Mouse (Mus musculus) hindbrain, embryonic 13.5 days (tissue): ENCODE measurements around the gene Klhl26. TPM values are rescaled to one million over a fixed set of nuclear protein-coding genes. Genes with fewer than 3 reads are reported as not detected.

Experiments used
- ATAC-seq: fragments of 200-750 bp; cut with Nextera tagmentation; 2 replicates; pipeline ENCODE4 v1.8.0; 2017; ENCODE audit warnings: moderate TSS enrichment; ENCODE audit not compliant: low FRiP score
- H3K27ac ChIP-seq: fragments of 300-500 bp; sonication (generic); 2 replicates; pipeline ENCODE4 v1.5.1; 2015; ENCODE audit warnings: inconsistent platforms, mild to moderate bottlenecking, moderate library complexity
- H3K27me3 ChIP-seq: fragments of 300-500 bp; sonication (generic); 2 replicates; pipeline ENCODE4 v1.6.1; 2015; ENCODE audit warnings: mild to moderate bottlenecking, inconsistent platforms
- H3K36me3 ChIP-seq: fragments of 300-500 bp; sonication (generic); 2 replicates; pipeline ENCODE4 v1.6.1; 2015; ENCODE audit warnings: mild to moderate bottlenecking, inconsistent platforms
- H3K4me1 ChIP-seq: fragments of 300-500 bp; sonication (generic); replicated peaks from 2 replicates; pipeline ENCODE4 v1.6.1; 2015; ENCODE audit warnings: inconsistent platforms
- H3K4me2 ChIP-seq: fragments of 300-500 bp; sonication (generic); 2 replicates; pipeline ENCODE4 v1.6.1; 2015; ENCODE audit warnings: inconsistent platforms, mild to moderate bottlenecking, moderate library complexity
- H3K4me3 ChIP-seq: fragments of 300-500 bp; sonication (generic); 2 replicates; pipeline ENCODE4 v1.5.1; 2015; ENCODE audit warnings: mild to moderate bottlenecking, inconsistent platforms
- H3K9ac ChIP-seq: fragments of 300-500 bp; sonication (generic); 2 replicates; pipeline ENCODE4 v1.6.1; 2015; ENCODE audit warnings: mild to moderate bottlenecking, inconsistent platforms
- H3K9me3 ChIP-seq: fragments of 300-500 bp; sonication (generic); 2 replicates; pipeline ENCODE4 v1.6.1; 2016; ENCODE audit warnings: inconsistent platforms
- WGBS: fragments of 180-500 bp; shearing (Covaris S2); methylation state at CpG from one replicate; pipeline ENCODE4 v1.1.7; 2015; 5-methylcytosine and 5-hydroxymethylcytosine counted together
- polyA plus RNA-seq: library from polyadenylated mRNA; unstranded; fragments of >200 nt; fragmentation: Nextera tagmentation; extraction: Ambion mirVana; gene quantifications from 2 replicates; pipeline ENCODE4 v1.2.1, GENCODE M21; 2015

Klhl26 gene
- polyA plus RNA-seq, 1 experiment from 2014 or later = 24.3 TPM

DNA sequence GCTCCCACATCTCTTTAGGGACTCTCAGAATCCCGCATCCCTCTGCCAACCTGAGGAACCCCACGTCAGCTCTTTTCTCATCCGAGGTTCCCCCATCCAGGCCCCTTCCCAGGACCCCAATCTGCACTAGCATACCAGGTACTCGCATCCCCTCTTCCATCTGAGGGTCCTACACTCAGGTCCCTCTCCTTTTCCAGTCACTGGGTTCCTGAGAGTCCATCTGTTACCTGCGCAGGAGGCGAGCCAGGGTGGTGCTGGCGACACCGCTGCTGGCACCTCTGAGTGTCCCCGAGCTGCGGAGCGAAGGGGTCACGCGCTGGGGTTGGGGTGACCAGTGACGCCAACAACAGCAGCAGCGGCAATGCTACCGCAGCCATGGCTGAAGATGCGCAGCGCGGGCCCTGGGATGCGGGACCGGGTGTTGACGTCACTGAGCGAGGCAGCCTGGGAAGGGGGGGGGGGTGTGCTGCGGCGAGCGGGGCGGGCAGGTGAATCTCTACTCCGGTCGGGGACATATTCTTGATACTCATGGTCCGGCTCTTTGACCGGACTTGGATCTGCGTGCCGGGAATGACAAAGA is 10.3 kb upstream of the Klhl26 start, which contains the start of gene Tmem59l:
Gene Tmem59l, minus strand, starts transcription at position 418 of the 580 bp plus-strand sequence.
- no peaks in the 10 kb centered on the region for H3K9me3 ChIP-seq
- peaks cover 36% of the 10 kb centered on the region for H3K4me1 ChIP-seq
- peaks cover 10% of the 10 kb centered on the region for H3K36me3 ChIP-seq
- WGBS = 5% methylated on average over 33 of the region's 33 CpGs
- H3K27ac ChIP-seq = no peak within 1 kb of the TSS
- H3K9ac ChIP-seq = peak within 1 kb of the TSS; percentile 88
- peak; percentile 81 for ATAC-seq
- H3K4me2 ChIP-seq = peak within 1 kb of the TSS; percentile 74
- H3K27me3 ChIP-seq = peaks cover 96% of the 10 kb centered on the region
- H3K4me3 ChIP-seq = peak within 1 kb of the TSS; percentile 60

DNA sequence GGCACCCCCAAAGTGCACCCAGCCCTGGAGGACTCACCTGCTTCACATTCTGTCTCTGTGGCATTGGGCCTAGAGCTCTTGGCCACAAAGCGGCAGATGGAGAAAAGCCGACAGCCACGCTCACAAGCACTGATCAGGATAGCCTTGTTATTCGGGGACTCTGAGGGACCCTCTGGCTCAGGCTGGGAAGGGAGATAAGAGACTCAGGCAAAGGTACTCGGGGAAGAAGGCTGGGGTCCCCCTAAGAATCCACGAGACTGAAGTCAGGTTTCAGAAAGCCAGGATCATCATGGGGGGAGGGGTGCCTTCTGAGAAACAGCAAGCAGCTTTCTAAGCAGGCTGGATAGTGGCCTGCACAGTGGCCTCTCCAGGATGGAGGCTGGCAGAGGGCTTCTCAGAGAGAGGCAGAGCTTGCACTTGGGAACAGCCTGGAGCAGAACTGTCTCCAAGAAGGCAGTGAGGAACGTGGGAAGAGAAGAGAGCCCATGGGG is 9.5 kb upstream of the Klhl26 start:
- Histone ChIP-seq H3K4me2 (peak overlapping the region; percentile 74), H3K27me3 (peaks cover 95% of the 10 kb centered on the region), H3K9ac (peak overlapping the region; percentile 88), H3K9me3 (no peaks in the 10 kb centered on the region), H3K4me3 (peak overlapping the region; percentile 60), H3K36me3 (peaks cover 10% of the 10 kb centered on the region), H3K27ac (no peak overlapping the region), H3K4me1 (peaks cover 36% of the 10 kb centered on the region)
- 59% methylated on average over 7 of the region's 7 CpGs for WGBS
- ATAC-seq = 0 out of 2 replicates have a peak, but pooled peaks have one; percentile 3

DNA sequence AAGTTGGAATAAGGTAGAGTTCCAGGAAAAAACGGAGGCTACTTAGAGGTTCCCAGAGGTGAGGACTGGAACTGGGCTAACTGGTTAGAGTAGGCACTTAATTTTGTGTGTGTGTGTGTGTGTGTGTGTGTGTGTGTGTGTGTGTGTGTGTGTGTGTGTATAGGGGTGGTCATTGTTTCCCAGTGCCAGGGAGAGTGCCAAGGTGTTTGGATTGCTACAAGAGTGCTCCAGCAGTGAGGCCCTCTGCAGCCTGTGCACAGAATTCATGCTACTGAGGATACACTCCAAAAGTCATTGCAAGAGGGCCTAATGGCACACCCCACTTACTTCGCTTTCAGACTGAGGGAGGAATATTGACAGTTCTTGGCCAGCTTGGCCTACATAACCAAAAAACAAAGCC is 6.2 kb upstream of the Klhl26 start:
- H3K27me3 ChIP-seq = peaks cover 86% of the 10 kb centered on the region
- H3K36me3 ChIP-seq = peaks cover 10% of the 10 kb centered on the region
- whole genome bisulfite sequencing = 72% methylated on average over 2 of the region's 2 CpGs
- no peak overlapping the region for H3K27ac ChIP-seq
- no peak overlapping the region for H3K9ac ChIP-seq
- no peak for ATAC-seq
- H3K4me1 ChIP-seq = peaks cover 18% of the 10 kb centered on the region
- no peak overlapping the region for H3K4me3 ChIP-seq
- no peak overlapping the region for H3K4me2 ChIP-seq
- no peaks in the 10 kb centered on the region for H3K9me3 ChIP-seq

- Histone ChIP-seq H3K9me3 (no peaks in the 10 kb centered on the region), H3K27me3 (peaks cover 84% of the 10 kb centered on the region), H3K27ac (no peak overlapping the region), H3K4me2 (no peak overlapping the region), H3K36me3 (peaks cover 10% of the 10 kb centered on the region), H3K9ac (no peak overlapping the region), H3K4me3 (no peak overlapping the region), H3K4me1 (peaks cover 22% of the 10 kb centered on the region)
- no peak for ATAC-seq
- WGBS = 75% methylated on average over 3 of the region's 3 CpGs
Observed at GRCm38 (mm10) chr8:70481908-70482307, 5.1 kb upstream of the Klhl26 start.

- H3K9ac ChIP-seq = peak overlapping the region; percentile 84; the same call in 1 of the 2 replicates
- peak overlapping the region; percentile 75 for H3K4me2 ChIP-seq
- peaks cover 40% of the 10 kb centered on the region for H3K27me3 ChIP-seq
- no peak overlapping the region for H3K27ac ChIP-seq
- no peaks in the 10 kb centered on the region; the same call in 1 of the 2 replicates for H3K36me3 ChIP-seq
- H3K4me1 ChIP-seq = peaks cover 32% of the 10 kb centered on the region
- H3K9me3 ChIP-seq = no peaks in the 10 kb centered on the region
- ATAC-seq = peak; percentile 30
- WGBS = 1% methylated on average over 21 of the region's 21 CpGs
- H3K4me3 ChIP-seq = peak overlapping the region; percentile 64
Observed at GRCm38 (mm10) chr8:70477269-70477982, 658 bp upstream of the Klhl26 start.

- H3K4me2 ChIP-seq = no peak overlapping the region
- no peak overlapping the region for H3K9ac ChIP-seq
- no peaks in the 10 kb centered on the region for H3K27me3 ChIP-seq
- no peaks in the 10 kb centered on the region for H3K9me3 ChIP-seq
- peaks cover 50% of the 10 kb centered on the region for H3K4me1 ChIP-seq
- H3K4me3 ChIP-seq = no peak overlapping the region
- WGBS = 99% methylated on average over 7 of the region's 7 CpGs
- no peaks in the 10 kb centered on the region; the same call in 1 of the 2 replicates for H3K36me3 ChIP-seq
- H3K27ac ChIP-seq = no peak overlapping the region
- ATAC-seq = no peak
Observed at GRCm38 (mm10) chr8:70471856-70472255, 4.9 kb downstream of the Klhl26 start.

DNA sequence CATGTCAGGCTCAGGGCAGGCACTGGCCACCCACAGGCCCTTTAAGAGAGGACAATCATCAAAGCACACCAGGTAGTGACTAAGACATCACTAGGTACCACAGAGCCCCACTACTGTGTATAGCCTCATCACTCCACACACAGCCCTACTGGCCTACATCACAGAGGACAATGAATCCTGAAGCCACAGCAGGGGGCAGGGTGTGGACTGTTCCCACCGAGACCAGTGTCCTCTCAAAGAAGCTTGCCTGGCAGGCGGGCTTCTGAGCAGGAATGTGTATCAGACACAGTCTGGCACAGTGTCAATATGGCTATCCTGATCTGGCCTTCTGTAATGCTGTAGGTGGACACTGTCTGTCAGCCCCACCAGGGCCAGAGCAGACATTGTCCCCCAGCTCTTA is 6.8 kb downstream of the Klhl26 start:
- peaks cover 12% of the 10 kb centered on the region for H3K36me3 ChIP-seq
- no peak overlapping the region for H3K4me2 ChIP-seq
- H3K9ac ChIP-seq = no peak overlapping the region
- H3K4me1 ChIP-seq = peaks cover 34% of the 10 kb centered on the region
- no peaks in the 10 kb centered on the region for H3K27me3 ChIP-seq
- no peak overlapping the region; the same call in 1 of the 2 replicates for H3K27ac ChIP-seq
- H3K4me3 ChIP-seq = no peak overlapping the region
- no peak for ATAC-seq
- H3K9me3 ChIP-seq = no peaks in the 10 kb centered on the region
- WGBS = 59% methylated on average over 2 of the region's 2 CpGs

GRCm38 (mm10) chr8:70469295-70469916 is 7.4 kb downstream of the Klhl26 start:
- H3K27ac ChIP-seq = peak overlapping the region; percentile 20
- peaks cover 12% of the 10 kb centered on the region for H3K36me3 ChIP-seq
- H3K4me3 ChIP-seq = no peak overlapping the region
- no peak overlapping the region for H3K4me2 ChIP-seq
- no peaks in the 10 kb centered on the region for H3K27me3 ChIP-seq
- WGBS = 53% methylated on average over 10 of the region's 10 CpGs
- peak overlapping the region; percentile 13; the same call in 1 of the 2 replicates for H3K9ac ChIP-seq
- ATAC-seq = peak; percentile 44; the same call in 1 of the 2 replicates
- peaks cover 34% of the 10 kb centered on the region for H3K4me1 ChIP-seq
- H3K9me3 ChIP-seq = no peaks in the 10 kb centered on the region

DNA sequence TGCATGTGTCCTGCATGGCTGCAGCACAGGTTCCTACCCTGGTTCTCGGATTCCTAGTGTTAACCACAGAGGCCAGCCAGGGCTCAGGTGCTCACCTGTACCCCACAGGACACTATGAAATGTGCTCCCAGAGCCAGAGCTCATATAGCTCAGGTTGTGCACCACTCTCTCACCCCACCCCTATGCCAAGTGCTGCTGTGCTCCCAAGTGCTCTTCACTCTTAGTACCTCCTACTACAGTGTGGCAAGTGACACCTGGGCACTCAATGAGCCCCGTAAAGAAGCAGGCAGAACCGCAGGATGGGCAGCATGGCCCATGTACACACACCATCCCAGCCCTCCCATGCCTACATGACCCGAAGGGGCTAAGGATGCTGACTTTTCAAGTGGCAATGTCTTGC is 8.0 kb downstream of the Klhl26 start:
- peaks cover 36% of the 10 kb centered on the region for H3K4me1 ChIP-seq
- no peak overlapping the region for H3K4me3 ChIP-seq
- H3K36me3 ChIP-seq = peaks cover 12% of the 10 kb centered on the region
- whole genome bisulfite sequencing = 95% methylated on average over 4 of the region's 4 CpGs
- H3K27me3 ChIP-seq = no peaks in the 10 kb centered on the region
- H3K9me3 ChIP-seq = no peaks in the 10 kb centered on the region
- no peak overlapping the region for H3K4me2 ChIP-seq
- H3K27ac ChIP-seq = peak overlapping the region; percentile 20; the same call in 1 of the 2 replicates
- H3K9ac ChIP-seq = peak overlapping the region; percentile 13; the same call in 1 of the 2 replicates
- no peak for ATAC-seq

- Histone ChIP-seq H3K27ac (no peak overlapping the region), H3K9ac (no peak overlapping the region), H3K9me3 (no peaks in the 10 kb centered on the region), H3K36me3 (peaks cover 12% of the 10 kb centered on the region), H3K27me3 (no peaks in the 10 kb centered on the region), H3K4me3 (no peak overlapping the region), H3K4me2 (no peak overlapping the region), H3K4me1 (peaks cover 39% of the 10 kb centered on the region)
- WGBS = 70% methylated on average over 1 of the region's 1 CpGs
- ATAC-seq = no peak
Observed at GRCm38 (mm10) chr8:70467907-70468306, 8.9 kb downstream of the Klhl26 start.

DNA sequence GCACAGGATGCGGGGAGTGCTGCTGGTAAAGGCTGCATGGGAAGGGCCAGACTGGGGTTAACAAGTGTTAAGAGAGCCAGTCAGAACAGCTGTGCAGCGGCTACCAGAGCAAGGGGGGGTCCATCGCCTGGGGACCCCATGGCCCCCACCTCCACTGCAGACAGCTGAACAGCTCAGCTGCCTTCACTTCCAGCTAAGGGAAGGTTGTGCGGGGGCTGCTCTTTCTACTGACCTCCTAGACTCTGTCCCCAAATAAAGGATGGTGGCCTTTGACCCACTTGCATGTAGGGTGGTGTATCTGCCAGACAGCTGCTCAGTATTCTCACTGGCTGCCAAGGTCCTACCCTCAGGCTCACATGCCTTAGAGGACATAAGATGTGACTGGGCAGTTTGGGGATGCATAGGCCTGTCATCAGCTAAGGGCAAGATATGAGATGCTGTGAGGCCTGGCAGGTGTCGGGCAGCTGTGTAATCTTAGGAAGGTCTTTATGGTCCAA is 9.5 kb downstream of the Klhl26 start:
- Histone ChIP-seq H3K4me1 (peaks cover 36% of the 10 kb centered on the region), H3K36me3 (peaks cover 12% of the 10 kb centered on the region), H3K27ac (no peak overlapping the region), H3K27me3 (no peaks in the 10 kb centered on the region), H3K4me3 (no peak overlapping the region), H3K9ac (0 out of 2 replicates have a peak overlapping the region, but pooled peaks have one; percentile 5), H3K4me2 (no peak overlapping the region), H3K9me3 (no peaks in the 10 kb centered on the region)
- ATAC-seq = no peak
- 74% methylated on average over 5 of the region's 5 CpGs for WGBS

GRCm38 (mm10) chr8:70466771-70467170 is 10.0 kb downstream of the Klhl26 start:
- Histone ChIP-seq H3K9ac (0 out of 2 replicates have a peak overlapping the region, but pooled peaks have one; percentile 5), H3K4me2 (no peak overlapping the region), H3K4me1 (peaks cover 36% of the 10 kb centered on the region), H3K36me3 (peaks cover 12% of the 10 kb centered on the region), H3K4me3 (no peak overlapping the region), H3K27me3 (no peaks in the 10 kb centered on the region), H3K27ac (no peak overlapping the region), H3K9me3 (no peaks in the 10 kb centered on the region)
- no peak for ATAC-seq
- 71% methylated on average over 11 of the region's 11 CpGs for WGBS
